Mouse (Mus musculus) neural tube, embryonic 10.5 days (tissue): ENCODE results near the gene Nbea.

Experiments
- DNase-seq: peaks from one replicate; pipeline ENCODE4 v3.0.0-alpha.2; 2017; ENCODE audit warnings: low spot score; ENCODE audit errors: extremely low spot score

Nbea gene

GRCm38 (mm10) chr3:55828481-55829256, 354.8 kb downstream of the Nbea start:
- no peak for DNase-seq

GRCm38 (mm10) chr3:55824864-55825263, 358.6 kb downstream of the Nbea start:
- DNase-seq = no peak

GRCm38 (mm10) chr3:55819598-55819997, 363.9 kb downstream of the Nbea start:
- no peak for DNase-seq

GRCm38 (mm10) chr3:55818082-55818481, 365.4 kb downstream of the Nbea start:
- no peak for DNase-seq

GRCm38 (mm10) chr3:55816638-55817375, 366.7 kb downstream of the Nbea start:
- no peak for DNase-seq

- no peak for DNase-seq
Measured at GRCm38 (mm10) chr3:55816096-55816495, 367.4 kb downstream of the Nbea start.

- no peak for DNase-seq
Measured at GRCm38 (mm10) chr3:55814993-55815625, 368.4 kb downstream of the Nbea start.

GRCm38 (mm10) chr3:55794768-55795167, 388.7 kb downstream of the Nbea start:
- no peak for DNase-seq

- no peak for DNase-seq
Measured at GRCm38 (mm10) chr3:55793842-55794575, 389.5 kb downstream of the Nbea start.

- DNase-seq = no peak
Measured at GRCm38 (mm10) chr3:55792251-55792650, 391.2 kb downstream of the Nbea start.

GRCm38 (mm10) chr3:55790609-55791008, 392.9 kb downstream of the Nbea start:
- no peak for DNase-seq

- DNase-seq = no peak
Measured at GRCm38 (mm10) chr3:55789856-55790255, 393.6 kb downstream of the Nbea start.

GRCm38 (mm10) chr3:55788621-55789201, 394.8 kb downstream of the Nbea start:
- DNase-seq = no peak

- no peak for DNase-seq
Measured at GRCm38 (mm10) chr3:55788214-55788586, 395.3 kb downstream of the Nbea start.

GRCm38 (mm10) chr3:55787487-55788213, 395.9 kb downstream of the Nbea start:
- DNase-seq = peak; percentile 82

- peak; percentile 50 for DNase-seq
Measured at GRCm38 (mm10) chr3:55786835-55787486, 396.5 kb downstream of the Nbea start.

- no peak for DNase-seq
Measured at GRCm38 (mm10) chr3:55785981-55786725, 397.3 kb downstream of the Nbea start.

- DNase-seq = no peak
Measured at GRCm38 (mm10) chr3:55785266-55785980, 398.1 kb downstream of the Nbea start.

- DNase-seq = peak; percentile 49
Measured at GRCm38 (mm10) chr3:55784101-55784500, 399.4 kb downstream of the Nbea start.
